Mouse (Mus musculus) embryonic facial prominence, embryonic 15.5 days (tissue): ENCODE results near the gene Pianp. TPM values are rescaled to one million over a fixed set of nuclear protein-coding genes. Genes with fewer than 3 reads are reported as not detected.

Experiments
- ATAC-seq: fragments of 200-750 bp; cut with Nextera tagmentation; 2 replicates; pipeline ENCODE4 v1.8.0; 2017; ENCODE audit warnings: low read depth, moderate TSS enrichment; ENCODE audit not compliant: insufficient number of reproducible peaks, low FRiP score, low TSS enrichment
- H3K27ac ChIP-seq: fragments of 300-500 bp; sonication (generic); replicated peaks from 2 replicates; pipeline ENCODE4 v1.5.1; 2015; ENCODE audit warnings: mild to moderate bottlenecking, inconsistent platforms
- H3K27me3 ChIP-seq: fragments of 300-500 bp; sonication (generic); 2 replicates; pipeline ENCODE4 v1.6.1; 2015; ENCODE audit warnings: inconsistent platforms
- H3K36me3 ChIP-seq: fragments of 300-500 bp; sonication (generic); 2 replicates; pipeline ENCODE4 v1.6.1; 2015; ENCODE audit warnings: mild to moderate bottlenecking, inconsistent platforms
- H3K4me1 ChIP-seq: fragments of 300-500 bp; sonication (generic); 2 replicates; pipeline ENCODE4 v1.6.1; 2015; ENCODE audit warnings: inconsistent platforms
- H3K4me2 ChIP-seq: fragments of 300-500 bp; sonication (generic); replicated peaks from 2 replicates; pipeline ENCODE4 v1.6.1; 2015; ENCODE audit warnings: mild to moderate bottlenecking, inconsistent platforms
- H3K4me3 ChIP-seq: fragments of 300-500 bp; sonication (generic); replicated peaks from 2 replicates; pipeline ENCODE4 v1.5.1; 2015; ENCODE audit warnings: mild to moderate bottlenecking, inconsistent platforms
- H3K9ac ChIP-seq: fragments of 300-500 bp; sonication (generic); 2 replicates; pipeline ENCODE4 v1.6.1; 2015; ENCODE audit warnings: inconsistent platforms
- H3K9me3 ChIP-seq: fragments of 300-500 bp; sonication (generic); replicated peaks from 2 replicates; pipeline ENCODE4 v1.6.1; 2016; ENCODE audit warnings: inconsistent platforms
- WGBS: fragments of 180-500 bp; shearing (Covaris S2); methylation state at CpG from one replicate; pipeline ENCODE4 v1.1.7; 2015; 5-methylcytosine and 5-hydroxymethylcytosine counted together
- polyA plus RNA-seq: library from polyadenylated mRNA; unstranded; fragments of >200 nt; fragmentation: Nextera tagmentation; extraction: Ambion mirVana; gene quantifications from 2 replicates; pipeline ENCODE4 v1.2.1, GENCODE M21; 2015

The Pianp gene
- polyA plus RNA-seq = 11.3 and 13.7 TPM in 2 replicates

DNA sequence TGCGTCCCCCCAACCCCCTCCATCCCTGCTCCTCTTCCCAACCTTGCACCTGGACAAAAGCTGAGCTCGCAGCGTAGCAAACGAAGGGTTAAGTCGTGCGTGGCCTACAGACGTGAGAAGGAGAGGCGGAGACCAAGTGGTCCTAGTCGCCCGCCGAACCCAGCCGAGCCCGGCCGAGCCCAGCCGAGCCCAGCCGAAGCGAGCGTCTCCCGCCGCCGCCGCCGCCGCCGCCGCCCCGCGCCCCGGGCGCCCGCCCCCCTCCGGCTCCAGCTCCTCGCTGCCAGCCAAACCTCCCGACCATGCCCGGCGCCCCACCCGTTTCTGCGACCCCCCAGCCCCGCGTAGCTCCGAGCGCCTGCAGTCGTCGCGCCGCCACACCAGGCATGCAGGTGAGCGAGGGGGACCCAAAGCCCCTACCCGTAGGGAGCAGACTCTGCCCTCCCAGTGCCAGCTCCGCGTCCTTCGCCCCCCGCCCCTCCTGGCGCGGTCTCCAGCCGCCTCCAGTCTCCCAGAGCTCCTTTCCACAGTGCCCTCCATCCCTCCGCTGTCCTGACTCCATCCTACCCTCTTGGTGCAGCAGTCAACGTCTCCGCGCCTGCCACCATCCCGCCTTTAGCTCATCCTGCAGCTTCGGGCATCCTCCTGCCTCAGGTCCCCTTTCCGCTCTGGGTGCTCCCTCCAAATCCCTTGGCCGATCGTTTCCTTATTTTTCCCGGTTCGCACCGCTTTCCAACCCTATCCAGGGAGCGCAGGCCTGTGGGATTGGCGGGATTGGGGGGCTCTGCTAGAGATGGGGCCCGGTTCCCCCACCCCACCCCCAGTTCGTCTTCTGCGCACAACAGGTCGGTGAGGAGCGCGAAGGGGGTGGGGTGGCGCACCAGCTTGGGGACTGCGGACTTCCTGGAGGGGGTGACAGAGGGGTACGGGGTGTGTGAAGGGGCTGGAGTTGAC lies at the start of gene Pianp:
Gene Pianp (plus strand): TSS at position 144 of the 951 bp plus-strand sequence.
- Histone ChIP-seq H3K4me1 (peaks cover 44% of the 10 kb centered on the region), H3K9me3 (no peaks in the 10 kb centered on the region), H3K4me3 (peak within 1 kb of the TSS; percentile 65), H3K27me3 (peaks cover 77% of the 10 kb centered on the region), H3K27ac (no peak within 1 kb of the TSS; the same call in 1 of the 2 replicates), H3K4me2 (peak within 1 kb of the TSS; percentile 100), H3K36me3 (no peaks in the 10 kb centered on the region), H3K9ac (peak within 1 kb of the TSS; percentile 37)
- WGBS = 1% methylated on average over 52 of the region's 78 CpGs
- peak; percentile 65 for ATAC-seq

DNA sequence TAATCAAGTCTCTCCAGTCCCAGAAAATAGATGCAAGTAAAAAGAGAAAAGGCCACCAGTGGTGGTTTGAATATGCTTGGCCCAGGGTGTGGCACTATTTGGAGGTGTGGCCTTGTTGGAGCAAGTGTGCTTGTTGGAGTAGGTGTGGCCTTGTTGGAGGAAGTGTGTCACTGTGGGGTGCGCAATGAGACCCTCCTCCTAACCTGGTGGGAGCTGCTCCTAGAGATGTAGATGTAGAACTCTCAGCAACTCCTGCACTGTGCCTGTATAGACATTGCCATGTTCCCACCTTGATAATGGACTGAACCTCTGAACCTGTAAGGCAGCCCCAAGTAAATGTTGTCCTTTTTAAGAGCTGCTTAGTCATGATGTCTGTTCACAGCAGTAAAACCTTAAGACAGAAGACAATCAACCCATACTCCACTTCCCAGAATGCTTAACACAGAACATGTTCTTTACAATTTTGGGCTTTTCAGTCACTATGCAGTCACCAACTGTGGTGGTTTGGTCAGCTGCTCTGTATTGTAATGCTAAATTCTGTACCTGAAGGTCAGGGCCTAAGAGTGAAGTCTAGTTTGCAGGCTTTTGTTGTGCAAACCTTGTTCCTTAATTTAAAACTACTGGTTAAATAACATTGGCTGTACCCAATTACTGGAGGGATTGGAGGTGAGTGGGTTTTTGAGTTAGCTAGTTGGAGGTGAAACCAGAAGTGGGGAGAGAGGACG lies 42.3 kb upstream of the Pianp start:
- no peak for ATAC-seq
- Histone ChIP-seq H3K4me1 (no peaks in the 10 kb centered on the region), H3K4me2 (no peak overlapping the region), H3K36me3 (peaks cover 34% of the 10 kb centered on the region), H3K27ac (no peak overlapping the region), H3K9ac (no peak overlapping the region), H3K9me3 (no peaks in the 10 kb centered on the region), H3K27me3 (no peaks in the 10 kb centered on the region), H3K4me3 (no peak overlapping the region)
- WGBS = 85% methylated on average over 2 of the region's 2 CpGs

DNA sequence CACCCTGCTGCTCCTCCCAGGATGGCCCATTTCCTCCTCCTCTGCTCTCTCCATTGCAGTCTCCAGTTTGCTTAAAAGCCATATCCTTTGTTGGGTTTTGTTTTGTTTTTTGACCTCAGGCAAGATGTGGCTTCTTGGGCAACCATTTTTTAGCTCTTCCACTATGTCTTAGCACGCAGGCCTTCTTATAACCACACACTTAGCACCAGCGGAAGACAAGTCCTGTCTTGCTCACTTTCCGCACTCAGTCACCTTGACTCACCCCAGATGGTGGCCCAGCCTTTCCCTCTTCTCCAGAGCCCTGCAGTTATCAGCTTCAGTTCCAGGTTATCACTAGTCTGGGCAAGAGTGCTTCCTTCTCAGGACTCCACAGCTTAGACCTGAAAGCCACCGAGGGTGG lies 41.3 kb upstream of the Pianp start:
- H3K9me3 ChIP-seq = no peaks in the 10 kb centered on the region
- H3K36me3 ChIP-seq = peaks cover 45% of the 10 kb centered on the region
- no peak overlapping the region for H3K4me2 ChIP-seq
- no peak overlapping the region for H3K4me3 ChIP-seq
- H3K9ac ChIP-seq = no peak overlapping the region
- no peaks in the 10 kb centered on the region for H3K27me3 ChIP-seq
- no peaks in the 10 kb centered on the region for H3K4me1 ChIP-seq
- 80% methylated on average over 4 of the region's 4 CpGs for WGBS
- ATAC-seq = no peak
- no peak overlapping the region for H3K27ac ChIP-seq

DNA sequence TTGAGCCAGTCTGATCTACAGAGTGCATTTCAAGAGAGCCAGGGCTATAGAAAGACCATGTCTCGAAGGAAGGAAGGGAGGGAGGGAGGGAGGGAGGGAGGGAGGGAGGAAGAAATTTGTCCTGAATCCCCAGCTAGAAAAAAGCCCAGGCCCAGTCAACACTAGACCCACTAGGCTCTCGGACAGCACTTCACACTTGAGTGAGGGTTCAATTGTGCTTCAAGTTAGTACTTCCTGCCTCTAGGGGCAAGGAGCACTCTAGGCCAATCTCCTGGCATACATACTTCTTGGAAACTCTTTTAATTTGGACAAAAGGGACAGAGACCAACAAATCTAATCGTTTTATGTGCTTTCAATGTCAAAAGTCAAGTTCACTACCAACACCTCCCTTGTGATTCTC lies 38.4 kb upstream of the Pianp start:
- Histone ChIP-seq H3K27ac (no peak overlapping the region), H3K9me3 (no peaks in the 10 kb centered on the region), H3K4me2 (no peak overlapping the region), H3K9ac (no peak overlapping the region), H3K27me3 (no peaks in the 10 kb centered on the region), H3K4me3 (no peak overlapping the region), H3K4me1 (no peaks in the 10 kb centered on the region), H3K36me3 (peaks cover 67% of the 10 kb centered on the region)
- ATAC-seq = no peak
- WGBS = 93% methylated on average over 3 of the region's 3 CpGs

DNA sequence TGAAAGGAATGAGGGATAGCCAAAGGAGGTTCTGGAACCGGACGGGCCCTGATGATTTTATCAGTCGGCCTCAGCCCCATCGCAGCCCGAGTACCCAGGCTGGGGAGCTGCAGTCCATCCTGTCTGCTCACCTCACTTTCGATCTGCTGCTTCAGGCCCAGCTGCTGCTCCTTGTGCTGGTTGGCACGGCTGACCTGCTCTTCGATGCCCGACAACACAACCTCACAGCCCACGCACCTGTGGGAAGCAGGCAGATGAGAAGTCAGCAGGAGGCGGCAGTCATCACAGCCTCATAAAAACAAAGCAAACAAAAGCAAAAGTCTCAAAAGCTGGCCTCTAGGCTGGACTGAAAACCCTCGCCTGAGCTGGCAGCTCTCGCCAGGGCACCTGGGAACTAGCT lies 36.5 kb upstream of the Pianp start:
- 91% methylated on average over 13 of the region's 13 CpGs for WGBS
- Histone ChIP-seq H3K27me3 (no peaks in the 10 kb centered on the region), H3K4me3 (no peak overlapping the region), H3K9me3 (no peaks in the 10 kb centered on the region), H3K27ac (no peak overlapping the region), H3K36me3 (peaks cover 67% of the 10 kb centered on the region), H3K9ac (no peak overlapping the region), H3K4me2 (no peak overlapping the region), H3K4me1 (peaks cover 9% of the 10 kb centered on the region)
- no peak for ATAC-seq

DNA sequence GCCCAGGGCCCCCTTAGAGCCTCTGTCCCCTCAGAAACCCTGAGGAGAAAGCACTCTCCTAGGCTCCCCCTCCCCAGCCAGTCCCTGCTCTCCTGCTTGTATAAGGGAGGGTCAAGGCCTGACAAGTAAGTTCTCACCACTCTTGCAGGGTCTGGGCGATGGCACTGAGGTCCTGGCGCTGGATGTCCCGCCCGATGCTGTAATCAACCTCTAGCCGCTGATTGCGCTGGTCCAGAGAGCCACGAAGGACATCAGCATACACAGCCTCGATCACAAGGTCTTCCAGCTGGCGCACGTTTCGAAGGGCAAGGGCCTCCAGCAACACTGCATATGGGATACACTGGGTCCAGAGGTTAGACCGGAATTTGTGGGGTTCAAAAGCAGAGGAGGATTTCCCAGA lies 35.5 kb upstream of the Pianp start:
- 93% methylated on average over 12 of the region's 12 CpGs for WGBS
- Histone ChIP-seq H3K4me3 (no peak overlapping the region), H3K27ac (no peak overlapping the region), H3K36me3 (peaks cover 58% of the 10 kb centered on the region), H3K9ac (no peak overlapping the region), H3K4me2 (no peak overlapping the region), H3K27me3 (no peaks in the 10 kb centered on the region), H3K9me3 (no peaks in the 10 kb centered on the region), H3K4me1 (peaks cover 10% of the 10 kb centered on the region)
- ATAC-seq = no peak

DNA sequence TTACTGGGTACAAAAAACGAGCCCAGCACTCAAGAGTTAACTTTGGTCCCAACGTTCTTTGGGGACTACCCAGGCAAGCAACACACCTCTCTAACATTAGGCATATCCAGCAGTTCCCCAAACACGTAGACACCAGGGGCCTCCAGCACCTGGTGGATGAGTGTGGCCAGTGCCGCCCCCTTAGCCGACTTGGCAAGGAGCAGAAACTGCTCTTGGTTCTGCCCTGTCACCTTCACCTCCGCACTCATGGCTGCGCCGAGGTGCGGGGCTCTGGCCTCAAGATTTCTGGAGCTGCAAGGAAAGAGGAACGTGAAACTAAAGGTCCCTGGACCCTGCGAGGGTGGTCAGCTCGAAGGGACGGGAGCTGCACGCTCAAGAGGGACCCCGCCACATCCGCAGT lies 31.9 kb upstream of the Pianp start:
- Histone ChIP-seq H3K4me3 (peak overlapping the region; percentile 84), H3K4me1 (peaks cover 10% of the 10 kb centered on the region), H3K9me3 (no peaks in the 10 kb centered on the region), H3K9ac (peak overlapping the region; percentile 90), H3K4me2 (peak overlapping the region; percentile 88), H3K27ac (peak overlapping the region; percentile 94), H3K27me3 (no peaks in the 10 kb centered on the region), H3K36me3 (peaks cover 28% of the 10 kb centered on the region)
- ATAC-seq = no peak
- 27% methylated on average over 16 of the region's 16 CpGs for WGBS

DNA sequence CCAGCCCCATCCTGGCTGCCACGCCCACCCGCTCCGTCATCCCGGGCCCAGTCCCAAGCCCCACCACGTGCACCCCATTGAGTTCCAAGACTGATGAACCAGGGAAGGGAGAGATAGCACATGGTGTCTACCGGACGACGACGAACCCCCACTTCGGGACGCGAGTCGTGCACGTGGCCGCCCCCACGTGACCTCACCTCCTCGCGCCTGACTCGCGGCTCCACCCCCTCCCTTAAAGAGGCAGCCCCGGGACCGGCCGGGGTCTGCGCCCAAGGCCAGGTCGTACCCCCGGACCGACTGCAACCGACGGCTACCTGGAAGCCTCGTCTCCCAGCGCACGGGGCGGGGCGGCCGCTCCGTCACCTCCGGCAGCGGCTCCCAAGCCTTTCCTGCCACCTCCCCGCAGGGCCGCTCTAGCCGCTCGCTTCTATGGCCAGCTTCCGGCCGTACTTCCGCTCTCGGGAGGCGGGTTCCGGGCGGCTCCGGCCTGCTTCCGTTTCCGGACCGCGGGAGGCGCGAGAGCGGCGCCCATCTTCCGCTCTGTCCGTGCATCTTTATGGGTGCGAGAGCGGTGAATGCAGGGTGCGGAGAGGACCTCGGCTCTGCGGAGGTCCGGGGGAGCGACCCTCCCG lies 31.3 kb upstream of the Pianp start, which contains the start of gene Cops7a:
Gene Cops7a (minus strand): TSS at position 451 of the 632 bp plus-strand sequence.
- Histone ChIP-seq H3K4me3 (peak within 1 kb of the TSS; percentile 84), H3K9ac (peak within 1 kb of the TSS; percentile 90), H3K4me2 (peak within 1 kb of the TSS; percentile 88), H3K27ac (peak within 1 kb of the TSS; percentile 94), H3K27me3 (no peaks in the 10 kb centered on the region), H3K4me1 (peaks cover 10% of the 10 kb centered on the region), H3K9me3 (no peaks in the 10 kb centered on the region), H3K36me3 (peaks cover 23% of the 10 kb centered on the region)
- ATAC-seq = peak; percentile 94
- WGBS = under 1% methylated on average over 68 of the region's 68 CpGs

DNA sequence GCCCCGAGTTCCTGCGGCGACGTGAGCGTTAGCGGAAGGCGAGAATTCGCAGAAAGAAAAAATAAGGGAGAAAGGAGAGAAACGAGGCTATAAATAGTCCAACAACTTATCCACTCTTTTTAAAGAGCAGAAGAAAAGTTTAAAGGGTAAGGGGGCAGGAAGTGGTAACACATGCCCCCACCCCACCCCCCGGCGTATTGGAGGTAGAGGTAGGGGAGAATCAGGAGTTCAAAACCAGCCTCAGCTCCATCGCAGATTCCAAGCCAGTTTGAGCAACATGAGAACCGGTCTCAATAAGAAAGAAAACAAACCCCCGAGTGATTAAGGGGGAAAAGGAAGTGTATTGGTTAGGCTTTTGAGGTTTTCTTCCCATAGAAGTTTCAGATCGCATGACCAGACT lies 30.7 kb upstream of the Pianp start:
- H3K36me3 ChIP-seq = peaks cover 17% of the 10 kb centered on the region
- ATAC-seq = no peak
- 12% methylated on average over 15 of the region's 15 CpGs for WGBS

DNA sequence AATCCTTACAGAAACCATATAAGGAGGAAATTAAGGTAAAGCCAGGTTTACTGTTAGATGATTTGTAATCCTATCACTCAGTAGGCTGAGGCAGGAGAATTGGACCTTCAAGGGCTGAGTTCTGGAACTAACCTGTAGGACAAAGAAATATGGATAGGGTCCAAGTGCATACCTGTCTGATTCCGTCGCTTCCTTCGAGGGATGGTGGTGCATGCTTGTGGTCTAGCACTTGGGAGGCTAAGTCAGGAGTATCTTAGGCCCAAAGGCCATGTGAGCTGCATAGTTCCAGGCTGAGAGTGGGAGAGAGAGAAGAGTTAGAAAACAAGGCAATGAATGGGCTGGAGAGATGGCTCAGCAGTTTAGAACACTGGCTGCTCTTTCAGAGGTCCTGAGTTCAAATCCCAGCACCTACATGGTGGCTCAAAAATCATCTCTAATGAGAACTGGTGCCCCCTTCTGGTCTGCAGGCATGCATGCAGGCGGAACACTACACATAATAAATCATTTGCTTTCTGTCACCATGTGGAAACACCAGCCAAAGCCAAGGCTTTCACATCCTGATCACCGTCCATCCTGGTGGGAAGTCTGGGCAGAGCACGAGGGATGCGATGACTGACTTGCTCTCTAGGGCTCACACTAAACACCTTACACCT lies 29.9 kb upstream of the Pianp start:
- peak overlapping the region; percentile 88 for H3K4me2 ChIP-seq
- peaks cover 10% of the 10 kb centered on the region for H3K4me1 ChIP-seq
- H3K27ac ChIP-seq = no peak overlapping the region
- 97% methylated on average over 7 of the region's 7 CpGs for WGBS
- H3K27me3 ChIP-seq = no peaks in the 10 kb centered on the region
- H3K9me3 ChIP-seq = no peaks in the 10 kb centered on the region
- 0 out of 2 replicates have a peak overlapping the region, but pooled peaks have one; percentile 90 for H3K9ac ChIP-seq
- H3K36me3 ChIP-seq = peaks cover 11% of the 10 kb centered on the region; the same call in 1 of the 2 replicates
- no peak for ATAC-seq
- peak overlapping the region; percentile 84 for H3K4me3 ChIP-seq

More for the DNA sequence above, 30.7 kb upstream of the Pianp start:
- H3K9ac ChIP-seq = peak overlapping the region; percentile 90
- H3K27ac ChIP-seq = peak overlapping the region; percentile 94
- H3K9me3 ChIP-seq = no peaks in the 10 kb centered on the region
- H3K4me3 ChIP-seq = peak overlapping the region; percentile 84
- H3K27me3 ChIP-seq = no peaks in the 10 kb centered on the region
- H3K4me1 ChIP-seq = peaks cover 10% of the 10 kb centered on the region
- H3K4me2 ChIP-seq = peak overlapping the region; percentile 88
